Mouse (Mus musculus) liver, embryonic 14.5 days (tissue): ENCODE results near the gene Tarbp2. TPM values are rescaled to one million over a fixed set of nuclear protein-coding genes. Genes with fewer than 3 reads are reported as not detected.

Experiments
- ATAC-seq: fragments of 200-750 bp; cut with Nextera tagmentation; 2 replicates; pipeline ENCODE4 v1.8.0; 2017; ENCODE audit warnings: moderate number of reproducible peaks, mild to moderate bottlenecking, moderate library complexity; ENCODE audit not compliant: insufficient read depth
- DNase-seq, 3 experiments: peaks; one replicate each; pipeline ENCODE4 v3.0.0-alpha.2; 2012 to 2013; ENCODE audit warnings: low read depth in 3 of 3, low spot score in 3 of 3
- H3K27ac ChIP-seq: fragments of 300-500 bp; sonication (generic); 2 replicates; pipeline ENCODE4 v1.5.1; 2014; ENCODE audit warnings: moderate library complexity, mild to moderate bottlenecking, control low read depth, inconsistent platforms
- H3K27me3 ChIP-seq: fragments of 300-500 bp; sonication (generic); 2 replicates; pipeline ENCODE4 v1.6.1; 2014; ENCODE audit warnings: mild to moderate bottlenecking, low read length, moderate library complexity; ENCODE audit not compliant: control insufficient read depth, insufficient read depth
- H3K36me3 ChIP-seq: fragments of 300-500 bp; sonication (generic); replicated peaks from 2 replicates; pipeline ENCODE4 v1.6.1; 2014; ENCODE audit warnings: low read depth; ENCODE audit not compliant: control insufficient read depth, insufficient read depth
- H3K4me1 ChIP-seq, 2 experiments: fragments of 200-500 bp in 1 of 2; fragments of 300-500 bp in 1 of 2; sonication (generic) in 1 of 2; replicated peaks; 2 replicates each; pipeline ENCODE4 v1.6.1; 2012 to 2014; ENCODE audit warnings: antibody characterized with exemption in 1 of 2, inconsistent platforms in 1 of 2, low read length in 1 of 2; ENCODE audit not compliant: control insufficient read depth in 2 of 2, insufficient read depth in 2 of 2
- H3K4me2 ChIP-seq: fragments of 300-500 bp; sonication (generic); 2 replicates; pipeline ENCODE4 v1.6.1; 2014; ENCODE audit warnings: low read depth, mild to moderate bottlenecking, control low read depth, moderate library complexity
- H3K4me3 ChIP-seq, 2 experiments: fragments of 200-500 bp in 1 of 2; fragments of 300-500 bp in 1 of 2; sonication (generic) in 1 of 2; 2 replicates each; pipeline ENCODE4 v1.5.1; 2012 to 2014; ENCODE audit warnings: low read depth in 2 of 2, low read length in 2 of 2, mild to moderate bottlenecking in 2 of 2, control low read depth in 1 of 2, inconsistent platforms in 1 of 2, moderate library complexity in 1 of 2; ENCODE audit not compliant: insufficient read depth in 1 of 2
- H3K9ac ChIP-seq: fragments of 300-500 bp; sonication (generic); replicated peaks from 2 replicates; pipeline ENCODE4 v1.6.1; 2014; ENCODE audit warnings: mild to moderate bottlenecking, control low read depth, moderate library complexity
- H3K9me3 ChIP-seq: fragments of 300-500 bp; sonication (generic); 2 replicates; pipeline ENCODE4 v1.6.1; 2016; ENCODE audit warnings: low read length, mixed read lengths; ENCODE audit not compliant: control insufficient read depth
- CTCF ChIP-seq: IDR thresholded peaks from 2 replicates; pipeline ENCODE4 v1.5.1; 2016; ENCODE audit warnings: antibody characterized with exemption, low read depth, control low read depth
- EP300 ChIP-seq: IDR thresholded peaks from 2 replicates; pipeline ENCODE4 v1.6.1; 2016; ENCODE audit warnings: antibody characterized with exemption, low read depth
- WGBS: fragments of 180-500 bp; shearing (Covaris S2); extraction: QIAGEN DNeasy Blood & Tissue Kit; methylation state at CpG from one replicate; pipeline ENCODE4 v1.1.7; 2014; ENCODE audit not compliant: insufficient replicate concordance; 5-methylcytosine and 5-hydroxymethylcytosine counted together
- polyA plus RNA-seq, 2 experiments: library from polyadenylated mRNA; depleted of rRNA in 1 of 2; stranded (reverse) in 1 of 2; unstranded in 1 of 2; fragments of >200 nt; fragmentation: Nextera tagmentation in 1 of 2; extraction: Ambion mirVana in 1 of 2; gene quantifications; 2 replicates each; pipeline versions ENCODE4 v1.2.1 to v1.2.3; 2012 to 2014

Gene Tarbp2
- polyA plus RNA-seq, 2 experiments = 31.5 to 39.6 TPM

DNA sequence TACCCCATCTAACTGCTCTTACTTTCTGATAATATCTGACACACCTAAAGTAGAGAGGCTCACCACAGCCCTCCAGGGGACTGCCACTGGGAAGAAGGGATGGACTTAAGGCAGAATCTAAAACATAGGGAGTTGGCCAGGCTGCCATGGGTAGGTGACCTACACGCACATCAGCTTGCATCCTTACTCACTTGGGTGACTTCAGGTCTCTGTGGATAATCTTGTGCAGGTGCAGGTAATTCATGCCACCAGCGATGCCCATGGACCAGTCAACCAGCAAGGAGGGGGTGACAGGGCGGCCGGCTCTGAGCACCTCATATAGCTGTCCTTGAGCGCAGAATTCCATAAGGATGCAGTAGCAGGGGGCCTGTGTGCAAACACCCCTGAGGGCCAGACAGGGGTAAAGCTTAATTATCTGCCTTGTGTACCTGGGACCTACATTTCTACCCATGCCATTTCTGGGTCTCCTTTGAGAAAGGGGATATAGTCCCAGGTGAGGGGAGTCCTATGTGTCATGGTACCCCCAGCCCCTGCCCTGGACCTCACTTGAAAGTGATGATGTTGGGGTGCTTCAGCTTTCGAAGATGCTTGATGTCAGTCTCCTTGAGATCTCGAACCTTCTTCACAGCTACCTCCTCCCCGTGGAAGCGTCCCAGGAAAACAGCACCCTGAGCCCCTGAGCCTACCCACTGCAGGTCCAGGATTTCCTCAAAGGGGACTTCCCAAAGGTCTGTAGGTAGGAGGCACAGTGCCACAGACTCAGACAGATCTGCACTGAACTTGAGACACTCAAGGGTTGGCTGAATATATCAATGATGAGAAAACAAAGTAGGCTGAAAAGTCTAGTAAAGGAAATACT lies 13.8 kb upstream of the Tarbp2 start:
- WGBS = 84% methylated on average over 9 of the region's 9 CpGs
- DNase-seq = no peak
- no peak for ATAC-seq
- peaks cover 40% of the 10 kb centered on the region for H3K36me3 ChIP-seq
- no peak for TF ChIP-seq EP300
- TF ChIP-seq CTCF = no peak
- no peaks in the 10 kb centered on the region for H3K9me3 ChIP-seq
- H3K27ac ChIP-seq = no peak overlapping the region
- no peak overlapping the region for H3K9ac ChIP-seq
- no peak overlapping the region for H3K4me3 ChIP-seq
- no peak overlapping the region for H3K4me2 ChIP-seq
- H3K4me1 ChIP-seq = peaks cover 0 to 2% of the 10 kb centered on the region in 2 experiments; a peak in 1 of 4 replicates
- H3K27me3 ChIP-seq = no peaks in the 10 kb centered on the region

DNA sequence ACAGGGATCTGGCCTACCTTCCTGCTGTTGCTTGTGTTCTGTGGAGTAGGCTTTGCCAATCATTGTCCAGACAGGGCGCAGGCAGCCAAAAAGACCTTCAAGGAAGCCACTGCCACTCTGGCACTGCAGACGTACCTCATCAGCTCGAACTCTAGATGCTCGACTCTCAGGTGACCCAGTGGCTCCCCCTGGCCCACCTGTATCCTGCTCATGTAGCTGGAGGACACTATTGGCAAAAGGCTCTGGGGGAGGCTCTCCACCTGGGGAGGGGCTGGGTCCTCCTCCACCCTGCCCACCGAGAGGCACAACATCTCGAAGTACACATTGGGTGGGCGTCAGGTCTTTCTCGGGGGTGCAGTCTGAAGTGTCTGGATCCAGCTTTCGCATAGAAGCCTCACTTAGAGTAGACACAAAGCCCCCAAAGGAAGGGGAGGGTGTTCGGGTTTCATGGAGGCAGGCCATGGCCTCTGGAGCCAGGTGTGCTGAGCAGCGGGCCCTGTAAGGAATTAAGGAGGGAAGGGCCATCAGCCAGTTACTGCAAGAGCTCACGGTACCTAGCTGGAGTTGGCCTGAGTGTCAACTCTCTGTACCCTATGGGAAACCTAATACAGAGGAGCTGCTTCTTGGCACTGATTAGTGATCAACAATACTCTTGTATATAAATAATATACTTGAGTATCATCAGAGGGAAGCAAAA lies 12.8 kb upstream of the Tarbp2 start:
- no peaks in the 10 kb centered on the region for H3K27me3 ChIP-seq
- no peak; the same call in 1 of the 2 replicates for ATAC-seq
- H3K4me2 ChIP-seq = no peak overlapping the region
- no peak overlapping the region for H3K9ac ChIP-seq
- no peak for TF ChIP-seq EP300
- no peak for TF ChIP-seq CTCF
- DNase-seq = no peak
- H3K9me3 ChIP-seq = no peaks in the 10 kb centered on the region
- peaks cover 2% of the 10 kb centered on the region in 2 experiments; a peak in 3 of 4 replicates for H3K4me1 ChIP-seq
- no peak overlapping the region for H3K27ac ChIP-seq
- peaks cover 30% of the 10 kb centered on the region for H3K36me3 ChIP-seq
- WGBS = 74% methylated on average over 12 of the region's 12 CpGs
- H3K4me3 ChIP-seq = no peak overlapping the region

DNA sequence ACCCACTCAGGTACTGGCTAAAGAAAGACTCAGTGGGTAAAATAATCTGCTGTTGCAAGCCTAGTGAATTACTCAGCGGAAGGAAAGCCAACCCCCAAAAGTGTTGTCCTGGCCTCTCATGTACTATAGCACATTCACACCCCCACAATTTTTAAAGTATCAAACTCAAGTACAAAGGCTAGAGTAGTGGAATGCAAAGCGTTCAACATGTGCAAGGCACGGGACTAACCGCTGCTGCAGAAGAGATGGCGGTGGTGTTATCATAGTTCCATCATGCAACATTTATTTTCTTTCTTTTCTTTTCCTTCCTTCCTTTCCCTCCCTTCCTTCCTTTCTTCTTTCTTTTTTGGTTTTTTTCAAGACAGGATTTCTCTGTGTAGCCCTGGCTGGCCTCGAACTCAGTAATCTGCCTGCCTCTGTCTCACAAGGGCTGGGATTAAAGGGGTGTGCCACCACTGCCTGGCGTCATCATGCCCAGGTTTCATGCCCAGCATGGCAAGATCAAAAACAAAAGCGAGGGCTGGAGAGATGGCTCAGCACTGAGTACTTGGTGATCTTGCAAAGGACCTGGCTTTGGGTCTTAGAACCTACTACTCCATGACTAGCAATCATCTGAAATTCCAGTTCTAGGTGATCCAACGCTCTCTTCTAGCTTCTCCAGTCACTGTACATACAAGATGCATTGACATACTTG lies 12.1 kb upstream of the Tarbp2 start:
- 66% methylated on average over 9 of the region's 9 CpGs for WGBS
- no peak overlapping the region for H3K4me2 ChIP-seq
- H3K4me1 ChIP-seq = peaks cover 2 to 4% of the 10 kb centered on the region in 2 experiments

DNA sequence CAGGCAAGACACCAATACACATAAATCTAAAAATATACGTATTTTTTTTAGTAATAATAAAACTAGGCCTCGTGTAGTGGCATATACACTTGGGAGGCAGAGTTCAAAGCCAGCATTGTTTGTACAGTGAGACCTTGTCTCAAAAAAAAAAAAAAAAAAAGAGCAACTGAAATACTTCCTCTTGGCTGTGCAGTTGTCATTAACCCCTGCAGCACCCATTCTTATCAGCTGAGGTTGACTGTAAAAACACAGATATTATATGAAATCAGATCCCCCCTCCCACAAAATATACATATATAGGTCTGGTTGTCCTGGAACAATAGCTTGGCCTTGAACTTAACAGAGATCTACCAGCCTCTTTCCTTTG lies 11.5 kb upstream of the Tarbp2 start:
- DNase-seq (no peak), ATAC-seq (no peak)
- Histone ChIP-seq H3K9ac (no peak overlapping the region), H3K9me3 (no peaks in the 10 kb centered on the region), H3K27me3 (no peaks in the 10 kb centered on the region; the same call in 1 of the 2 replicates), H3K4me3 (no peak overlapping the region), H3K27ac (no peak overlapping the region), H3K36me3 (peaks cover 20% of the 10 kb centered on the region), H3K4me2 (no peak overlapping the region), H3K4me1 (peaks cover 2 to 7% of the 10 kb centered on the region in 2 experiments)
- 29% methylated on average over 2 of the region's 2 CpGs for WGBS
- TF ChIP-seq EP300 = no peak
- no peak for TF ChIP-seq CTCF

More for the DNA sequence above, 12.1 kb upstream of the Tarbp2 start:
- Histone ChIP-seq H3K36me3 (peaks cover 24% of the 10 kb centered on the region), H3K9me3 (no peaks in the 10 kb centered on the region), H3K9ac (no peak overlapping the region), H3K27me3 (no peaks in the 10 kb centered on the region; the same call in 1 of the 2 replicates), H3K4me3 (no peak overlapping the region), H3K27ac (no peak overlapping the region)
- DNase-seq (no peak), ATAC-seq (no peak)
- TF ChIP-seq CTCF (no peak), EP300 (no peak)
